In genomic region chr7:139470481-139470880, GRCm38 (mm10) we compare ENCODE assay signal across 26 mouse cellular contexts.
DNase-seq lines count a peak whose midpoint lies in the region; ATAC-seq and TF ChIP-seq lines count a peak whose summit lies in the region.
"Had no signal": no experiment of that assay in that cellular context is flagged by ENCODE, and none has a peak within 500 bp of the region (broad histone marks: within the 10 kb centered on the region; RNA-seq: fewer than 3 reads in every experiment).

No protein-coding gene starts in this region.

- peak; percentile 56 for DNase-seq in adrenal gland, adult 8-10 months
- DNase-seq in adrenal gland, postnatal 4 days (ENCODE audit: low spot score in 2 of 2): no peak
- DNase-seq in heart, adult 18-20 months: no peak
- DNase-seq in layer of hippocampus, adult 2 months (ENCODE audit: low spot score in 2 of 2): no peak
- DNase-seq in layer of hippocampus, postnatal 36 days: no peak
- DNase-seq in urinary bladder, adult 18-20 months (ENCODE audit: low spot score in 2 of 2): no peak
- DNase-seq: cerebellum, adult 11 months; cerebellum, adult 2 months; cerebellum, adult 9-11 months; cerebellum, postnatal 25 days; forebrain, postnatal 0 days; gastrocnemius, adult 2 months; gastrocnemius, postnatal 14 days; heart, postnatal 10 days; heart, postnatal 36 days; kidney, adult 18-20 months; kidney, adult 9 months had no signal

- peak; percentile 19; the same call in 1 of the 2 replicates for TF ChIP-seq CTCF in layer of hippocampus, adult 2 months (conservative IDR thresholded peaks at IDR 0.05)

- H3K27me3 ChIP-seq in heart, embryonic 13.5 days (replicated peaks): no peaks in the 10 kb centered on the region
- H3K27me3 ChIP-seq: embryonic facial prominence, embryonic 12.5 days; embryonic facial prominence, embryonic 15.5 days; heart, embryonic 15.5 days; hindbrain, embryonic 13.5 days had no signal

- no peak overlapping the region for H3K4me2 ChIP-seq in heart, embryonic 13.5 days
- H3K4me2 ChIP-seq: embryonic facial prominence, embryonic 12.5 days; embryonic facial prominence, embryonic 15.5 days; heart, embryonic 11.5 days; heart, embryonic 15.5 days; hindbrain, embryonic 13.5 days had no signal

- no peaks in the 10 kb centered on the region for H3K9me3 ChIP-seq in heart, embryonic 13.5 days
- H3K9me3 ChIP-seq: embryonic facial prominence, embryonic 12.5 days; embryonic facial prominence, embryonic 15.5 days; heart, embryonic 15.5 days; hindbrain, embryonic 10.5 days; hindbrain, embryonic 13.5 days had no signal

- WGBS in heart, embryonic 13.5 days: 71% methylated on average over 2 of the region's 2 CpGs

- no peaks in the 10 kb centered on the region for H3K36me3 ChIP-seq in heart, embryonic 13.5 days
- H3K36me3 ChIP-seq: embryonic facial prominence, embryonic 12.5 days; embryonic facial prominence, embryonic 15.5 days; heart, embryonic 15.5 days; hindbrain, embryonic 10.5 days; hindbrain, embryonic 13.5 days had no signal

- peaks cover 93% of the 10 kb centered on the region for H3K4me1 ChIP-seq in heart, embryonic 13.5 days

- 0 out of 2 replicates have a peak overlapping the region, but pooled peaks have one; percentile 30 for H3K27ac ChIP-seq in heart, embryonic 13.5 days (replicated peaks)
- no peak overlapping the region for H3K27ac ChIP-seq in layer of hippocampus, adult 2 months
- H3K27ac ChIP-seq: embryonic facial prominence, embryonic 12.5 days; embryonic facial prominence, embryonic 15.5 days; hindbrain, embryonic 10.5 days; hindbrain, embryonic 13.5 days had no signal

- ATAC-seq in heart, embryonic 13.5 days (ENCODE audit: extremely low read depth, insufficient number of reproducible peaks, low FRiP score, low TSS enrichment): no peak
- ATAC-seq: CD4-positive, CD25-positive, alpha-beta regulatory T cell, adult 4 months; forebrain, embryonic 14.5 days; forebrain, postnatal 0 days had no signal

- no peak overlapping the region for H3K9ac ChIP-seq in heart, embryonic 13.5 days
- H3K9ac ChIP-seq: embryonic facial prominence, embryonic 12.5 days; embryonic facial prominence, embryonic 15.5 days; forebrain, postnatal 0 days; heart, embryonic 15.5 days; hindbrain, embryonic 13.5 days had no signal

- H3K4me3 ChIP-seq in heart, embryonic 13.5 days: no peak overlapping the region
- no peak overlapping the region for H3K4me3 ChIP-seq in layer of hippocampus, adult 2 months
- H3K4me3 ChIP-seq: embryonic facial prominence, embryonic 12.5 days; embryonic facial prominence, embryonic 15.5 days; gastrocnemius, adult 2 months; heart, embryonic 15.5 days; hindbrain, embryonic 10.5 days; hindbrain, embryonic 13.5 days had no signal
